Mouse (Mus musculus): ENCODE measurements at regions not wholly inside any gene's neighbourhood (a gene's known extent, or its start where the extent isn't known, plus 50 kb on each side); places are given as distances from the start of the nearest gene placed in this dataset.

- no peak for DNase-seq (ENCODE audit: low spot score in 2 of 2)
Observed at GRCm38 (mm10) chr8:126717652-126718155, 123.9 kb upstream of the Irf2bp2 start.

GRCm38 (mm10) chr8:126715666-126716065 lies 121.9 kb upstream of the Irf2bp2 start:
- DNase-seq (ENCODE audit: low spot score in 2 of 2), result no peak

GRCm38 (mm10) chr8:126713602-126714145 lies 119.9 kb upstream of the Irf2bp2 start:
- no peak for DNase-seq (ENCODE audit: low spot score in 2 of 2)

GRCm38 (mm10) chr8:126713181-126713580 lies 119.4 kb upstream of the Irf2bp2 start:
- DNase-seq (ENCODE audit: low spot score in 2 of 2), result no peak

GRCm38 (mm10) chr8:126712749-126713148 lies 119.0 kb upstream of the Irf2bp2 start:
- no peak for DNase-seq (ENCODE audit: low spot score in 2 of 2)

- DNase-seq (ENCODE audit: low spot score in 2 of 2), result no peak
Observed at GRCm38 (mm10) chr8:126708956-126709355, 115.2 kb upstream of the Irf2bp2 start.

GRCm38 (mm10) chr8:126707300-126707902 lies 113.6 kb upstream of the Irf2bp2 start:
- no peak for DNase-seq (ENCODE audit: low spot score in 2 of 2)

- no peak for DNase-seq (ENCODE audit: low spot score in 2 of 2)
Observed at GRCm38 (mm10) chr8:126706247-126706646, 112.5 kb upstream of the Irf2bp2 start.

GRCm38 (mm10) chr8:126705391-126705790 lies 111.6 kb upstream of the Irf2bp2 start:
- no peak for DNase-seq (ENCODE audit: low spot score in 2 of 2)

GRCm38 (mm10) chr8:126704706-126705105 lies 110.9 kb upstream of the Irf2bp2 start:
- DNase-seq (ENCODE audit: low spot score in 2 of 2), result no peak

GRCm38 (mm10) chr8:126703546-126703945 lies 109.8 kb upstream of the Irf2bp2 start:
- no peak for DNase-seq (ENCODE audit: low spot score in 2 of 2)

GRCm38 (mm10) chr8:126702294-126702693 lies 108.5 kb upstream of the Irf2bp2 start:
- peak in 1 of 2 experiments; percentile 38 for DNase-seq (ENCODE audit: low spot score in 2 of 2)

GRCm38 (mm10) chr8:126699389-126699775 lies 105.6 kb upstream of the Irf2bp2 start:
- DNase-seq (ENCODE audit: low spot score in 2 of 2), result peak in 1 of 2 experiments; percentile 30

- DNase-seq (ENCODE audit: low spot score in 2 of 2), result no peak
Observed at GRCm38 (mm10) chr8:126698601-126699388, 105.0 kb upstream of the Irf2bp2 start.

- DNase-seq (ENCODE audit: low spot score in 2 of 2), result no peak
Observed at GRCm38 (mm10) chr8:126696346-126697010, 102.7 kb upstream of the Irf2bp2 start.

GRCm38 (mm10) chr8:126694370-126694769 lies 100.6 kb upstream of the Irf2bp2 start:
- peak; percentile 33 to 61 for DNase-seq (ENCODE audit: low spot score in 2 of 2)

- no peak for DNase-seq (ENCODE audit: low spot score in 2 of 2)
Observed at GRCm38 (mm10) chr8:126693642-126694041, 99.9 kb upstream of the Irf2bp2 start.

GRCm38 (mm10) chr8:126692711-126693110 lies 98.9 kb upstream of the Irf2bp2 start:
- no peak for DNase-seq (ENCODE audit: low spot score in 2 of 2)

GRCm38 (mm10) chr8:126692263-126692662 lies 98.5 kb upstream of the Irf2bp2 start:
- peak in 1 of 2 experiments; percentile 81 for DNase-seq (ENCODE audit: low spot score in 2 of 2)

GRCm38 (mm10) chr8:126688450-126688849 lies 94.7 kb upstream of the Irf2bp2 start:
- no peak for DNase-seq (ENCODE audit: low spot score in 2 of 2)

- no peak for DNase-seq (ENCODE audit: low spot score in 2 of 2)
Observed at GRCm38 (mm10) chr8:126688014-126688413, 94.2 kb upstream of the Irf2bp2 start.

GRCm38 (mm10) chr8:126686827-126687226 lies 93.0 kb upstream of the Irf2bp2 start:
- DNase-seq (ENCODE audit: low spot score in 2 of 2), result no peak
